Mouse (Mus musculus): ENCODE results near the gene Ear6.

Ear6 gene

GRCm38 (mm10) chr14:51893809-51894208 is 40.3 kb downstream of the Ear6 start:
- DNase-seq (ENCODE audit: low spot score): no peak

- DNase-seq (ENCODE audit: low spot score): no peak
These were observed 41.6 kb downstream of the Ear6 start for GRCm38 (mm10) chr14:51895071-51895470.

- DNase-seq (ENCODE audit: low spot score): no peak
These were observed 42.5 kb downstream of the Ear6 start for GRCm38 (mm10) chr14:51896019-51896418.

GRCm38 (mm10) chr14:51896539-51897170 is 43.2 kb downstream of the Ear6 start:
- DNase-seq (ENCODE audit: low spot score): no peak

- no peak for DNase-seq (ENCODE audit: low spot score)
These were observed 45.9 kb downstream of the Ear6 start for GRCm38 (mm10) chr14:51899351-51899750.

GRCm38 (mm10) chr14:51902806-51903710 is 49.6 kb downstream of the Ear6 start:
- DNase-seq (ENCODE audit: low spot score): peak; percentile 86

GRCm38 (mm10) chr14:51903782-51904181 is 50.3 kb downstream of the Ear6 start:
- no peak for DNase-seq (ENCODE audit: low spot score)
